Mouse (Mus musculus) Muller cell, postnatal 12 days (primary cell): Measurements from ENCODE around the gene Pofut1.

Experiments
- DNase-seq: peaks from one replicate; pipeline ENCODE4 v3.0.0-alpha.2; 2015; ENCODE audit errors: inconsistent ontology term

The Pofut1 gene

GRCm38 (mm10) chr2:153290938-153291928 lies 49.9 kb downstream of the Pofut1 start, which contains the start of gene Kif3b:
Gene Kif3b, plus strand, starts transcription at chr2:153291413.
- DNase-seq = peak; percentile 87

- DNase-seq = peak; percentile 44
These were observed 51.0 kb downstream of the Pofut1 start for GRCm38 (mm10) chr2:153292305-153292861.

GRCm38 (mm10) chr2:153295196-153295595 lies 53.9 kb downstream of the Pofut1 start:
- DNase-seq = no peak

GRCm38 (mm10) chr2:153297771-153298170 lies 56.4 kb downstream of the Pofut1 start:
- DNase-seq = peak; percentile 65

- no peak for DNase-seq
These were observed 57.1 kb downstream of the Pofut1 start for GRCm38 (mm10) chr2:153298460-153298859.

GRCm38 (mm10) chr2:153298863-153299262 lies 57.5 kb downstream of the Pofut1 start:
- DNase-seq = no peak

- DNase-seq = no peak
These were observed 59.8 kb downstream of the Pofut1 start for GRCm38 (mm10) chr2:153301123-153301522.

GRCm38 (mm10) chr2:153305240-153305639 lies 63.9 kb downstream of the Pofut1 start:
- no peak for DNase-seq

GRCm38 (mm10) chr2:153308586-153308985 lies 67.3 kb downstream of the Pofut1 start:
- DNase-seq = no peak

- no peak for DNase-seq
These were observed 67.8 kb downstream of the Pofut1 start for GRCm38 (mm10) chr2:153309106-153309505.

GRCm38 (mm10) chr2:153310228-153310627 lies 68.9 kb downstream of the Pofut1 start:
- peak; percentile 31 for DNase-seq

GRCm38 (mm10) chr2:153312884-153313283 lies 71.6 kb downstream of the Pofut1 start:
- DNase-seq = no peak

GRCm38 (mm10) chr2:153318408-153318807 lies 77.1 kb downstream of the Pofut1 start:
- no peak for DNase-seq

- DNase-seq = no peak
These were observed 77.8 kb downstream of the Pofut1 start for GRCm38 (mm10) chr2:153319036-153319643.
